Mouse (Mus musculus) embryonic facial prominence, embryonic 12.5 days (tissue): ENCODE measurements around the gene Meis3. TPM values are rescaled to one million over a fixed set of nuclear protein-coding genes. Genes with fewer than 3 reads are reported as not detected.
A peak's percentile ranks its signal among the peaks of the same experiment; 100 is the strongest.

Experiments
- ATAC-seq: fragments of 200-750 bp; cut with Nextera tagmentation; 2 replicates; pipeline ENCODE4 v1.8.0; 2017; ENCODE audit not compliant: insufficient number of reproducible peaks, insufficient read depth, low FRiP score, low TSS enrichment
- H3K27ac ChIP-seq: fragments of 300-500 bp; sonication (generic); 2 replicates; pipeline ENCODE4 v1.5.1; 2016; ENCODE audit warnings: mild to moderate bottlenecking
- H3K27me3 ChIP-seq: fragments of 300-500 bp; sonication (generic); 2 replicates; pipeline ENCODE4 v1.6.1; 2016; ENCODE audit warnings: mild to moderate bottlenecking, moderate library complexity
- H3K36me3 ChIP-seq: fragments of 300-500 bp; sonication (generic); 2 replicates; pipeline ENCODE4 v1.6.1; 2016; ENCODE audit warnings: mild to moderate bottlenecking
- H3K4me1 ChIP-seq: fragments of 300-500 bp; sonication (generic); 2 replicates; pipeline ENCODE4 v1.6.1; 2016
- H3K4me2 ChIP-seq: fragments of 300-500 bp; sonication (generic); replicated peaks from 2 replicates; pipeline ENCODE4 v1.6.1; 2016; ENCODE audit warnings: mild to moderate bottlenecking, moderate library complexity
- H3K4me3 ChIP-seq: fragments of 300-500 bp; sonication (generic); 2 replicates; pipeline ENCODE4 v1.5.1; 2016; ENCODE audit warnings: mild to moderate bottlenecking
- H3K9ac ChIP-seq: fragments of 300-500 bp; sonication (generic); 2 replicates; pipeline ENCODE4 v1.6.1; 2016; ENCODE audit warnings: mild to moderate bottlenecking, moderate library complexity
- H3K9me3 ChIP-seq: fragments of 300-500 bp; sonication (generic); 2 replicates; pipeline ENCODE4 v1.6.1; 2016; ENCODE audit warnings: mild to moderate bottlenecking, moderate library complexity
- WGBS: fragments of 180-500 bp; shearing (Covaris S2); methylation state at CpG from one replicate; pipeline ENCODE4 v1.1.7; 2016; 5-methylcytosine and 5-hydroxymethylcytosine counted together
- polyA plus RNA-seq: library from polyadenylated mRNA; unstranded; fragments of >200 nt; fragmentation: Nextera tagmentation; extraction: Ambion mirVana; gene quantifications from 2 replicates; pipeline ENCODE4 v1.2.1, GENCODE M21; 2016

Gene Meis3
- polyA plus RNA-seq, 1 experiment from 2014 or later: 48.8 TPM

DNA sequence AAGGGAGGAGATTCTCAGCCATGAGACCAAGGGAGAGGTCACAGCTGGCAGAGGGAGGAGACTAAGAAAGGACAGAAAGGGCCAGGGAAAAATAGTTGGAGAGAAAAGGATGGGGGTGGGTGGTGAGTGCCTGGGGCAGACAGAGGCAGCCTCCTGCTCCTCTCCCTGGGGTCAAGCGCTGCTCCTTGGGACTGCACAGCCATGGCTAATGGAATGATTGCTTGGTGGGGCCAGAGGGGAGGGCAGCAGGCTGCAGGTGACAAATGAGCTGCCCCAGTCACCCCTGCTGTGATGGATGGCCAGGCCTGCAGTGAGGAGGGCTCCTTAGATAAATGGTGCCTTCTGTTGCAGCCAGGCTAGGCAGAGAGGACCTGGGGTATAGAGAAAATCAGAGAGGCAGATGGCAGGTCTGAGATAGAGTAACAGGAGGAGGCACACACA, 2.7 kb upstream of the Meis3 start:
- 0% methylated on average over 1 of the region's 1 CpGs for WGBS
- Histone ChIP-seq H3K4me1 (peaks cover 13% of the 10 kb centered on the region), H3K4me2 (no peak overlapping the region), H3K4me3 (no peak overlapping the region), H3K27ac (0 out of 2 replicates have a peak overlapping the region, but pooled peaks have one; percentile 30), H3K27me3 (peaks cover 5% of the 10 kb centered on the region; the same call in 1 of the 2 replicates), H3K9me3 (peaks cover 8% of the 10 kb centered on the region; the same call in 1 of the 2 replicates), H3K9ac (0 out of 2 replicates have a peak overlapping the region, but pooled peaks have one; percentile 27), H3K36me3 (no peaks in the 10 kb centered on the region)
- ATAC-seq: no peak

DNA sequence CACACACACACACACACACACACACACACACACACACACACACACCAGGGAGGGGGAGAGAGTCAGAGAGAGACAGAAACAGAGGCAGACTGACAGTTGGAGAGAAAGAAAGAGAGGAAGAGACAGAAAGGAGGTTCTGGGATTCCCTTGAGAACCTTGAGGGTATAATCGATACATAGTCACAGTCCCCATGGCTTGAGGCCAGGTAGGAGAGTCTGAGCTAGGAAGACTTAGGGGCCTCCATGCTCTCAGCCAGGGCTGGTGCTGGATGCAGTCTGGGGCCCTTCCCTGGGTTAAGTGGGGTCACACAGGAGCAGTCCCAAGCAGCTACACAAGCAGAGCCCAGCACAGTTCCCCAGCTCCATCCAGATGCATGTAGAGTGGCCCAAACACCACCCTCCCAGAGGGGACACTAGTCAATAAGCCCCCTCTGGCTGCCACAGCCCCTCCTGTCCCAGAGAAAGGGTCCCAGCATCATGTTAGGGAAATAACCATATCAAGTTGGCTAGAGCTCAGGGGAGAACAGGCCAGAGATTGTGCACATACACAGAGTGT, 2.2 kb upstream of the Meis3 start:
- Histone ChIP-seq H3K9ac (0 out of 2 replicates have a peak overlapping the region, but pooled peaks have one; percentile 27), H3K9me3 (peaks cover 5% of the 10 kb centered on the region; the same call in 1 of the 2 replicates), H3K27ac (0 out of 2 replicates have a peak overlapping the region, but pooled peaks have one; percentile 30), H3K4me2 (no peak overlapping the region), H3K4me1 (peaks cover 13% of the 10 kb centered on the region), H3K36me3 (no peaks in the 10 kb centered on the region), H3K4me3 (no peak overlapping the region), H3K27me3 (peaks cover 5% of the 10 kb centered on the region; the same call in 1 of the 2 replicates)
- WGBS: 50% methylated on average over 1 of the region's 1 CpGs
- no peak for ATAC-seq

DNA sequence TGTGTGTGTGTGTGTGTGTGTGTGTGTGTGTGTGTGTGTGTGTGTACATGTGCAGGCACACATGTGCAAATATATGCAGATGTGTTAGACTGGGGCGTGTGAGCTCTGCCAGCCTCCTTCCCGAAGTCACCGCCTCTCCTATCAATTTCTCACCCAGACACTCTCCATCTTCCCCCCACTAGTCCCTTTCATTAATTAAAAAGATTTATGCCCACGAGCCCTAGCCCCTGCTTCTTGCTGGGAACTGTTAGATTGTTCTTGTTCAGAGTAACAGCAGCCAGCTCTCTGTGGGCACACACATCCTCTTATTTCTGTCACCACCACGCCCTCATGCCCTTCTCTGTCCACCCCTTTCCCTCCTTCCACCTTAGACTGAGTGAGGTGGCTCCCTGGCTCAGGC, 1.7 kb upstream of the Meis3 start:
- 54% methylated on average over 5 of the region's 5 CpGs for WGBS
- Histone ChIP-seq H3K4me1 (peaks cover 13% of the 10 kb centered on the region), H3K4me3 (no peak overlapping the region), H3K4me2 (no peak overlapping the region), H3K27ac (no peak overlapping the region), H3K27me3 (peaks cover 5% of the 10 kb centered on the region; the same call in 1 of the 2 replicates), H3K9me3 (0 out of 2 replicates have a peak, but pooled peaks cover under 1% of the 10 kb centered on the region), H3K9ac (no peak overlapping the region), H3K36me3 (no peaks in the 10 kb centered on the region)
- no peak for ATAC-seq

DNA sequence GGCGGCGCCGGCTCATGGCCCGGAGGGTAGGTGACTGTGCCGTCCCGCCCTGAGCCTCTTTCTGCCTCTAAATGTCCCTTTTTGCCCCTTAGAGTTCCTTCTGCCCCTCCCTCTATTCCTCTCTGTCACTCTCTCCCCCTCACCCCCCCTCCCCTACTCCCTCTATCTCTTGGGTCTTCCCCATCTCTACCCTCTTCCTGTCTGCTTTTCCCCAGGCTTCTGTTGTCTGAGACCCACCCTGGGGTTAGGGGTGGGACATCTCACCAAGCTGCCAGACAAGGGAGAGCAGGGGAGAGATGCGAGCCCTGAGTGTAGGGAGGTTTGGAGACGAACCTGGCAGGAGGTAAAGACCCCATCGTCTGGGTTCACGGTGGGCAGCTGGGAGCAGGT, 647 bp downstream of the Meis3 start:
- Histone ChIP-seq H3K27ac (0 out of 2 replicates have a peak overlapping the region, but pooled peaks have one; percentile 41), H3K4me1 (peaks cover 13% of the 10 kb centered on the region), H3K27me3 (peaks cover 5% of the 10 kb centered on the region; the same call in 1 of the 2 replicates), H3K9me3 (no peaks in the 10 kb centered on the region), H3K9ac (peak overlapping the region; percentile 66), H3K4me3 (peak overlapping the region; percentile 59), H3K4me2 (peak overlapping the region; percentile 72), H3K36me3 (peaks cover 13% of the 10 kb centered on the region)
- 0 out of 2 replicates have a peak, but pooled peaks have one; percentile 18 for ATAC-seq
- under 1% methylated on average over 10 of the region's 10 CpGs for WGBS

DNA sequence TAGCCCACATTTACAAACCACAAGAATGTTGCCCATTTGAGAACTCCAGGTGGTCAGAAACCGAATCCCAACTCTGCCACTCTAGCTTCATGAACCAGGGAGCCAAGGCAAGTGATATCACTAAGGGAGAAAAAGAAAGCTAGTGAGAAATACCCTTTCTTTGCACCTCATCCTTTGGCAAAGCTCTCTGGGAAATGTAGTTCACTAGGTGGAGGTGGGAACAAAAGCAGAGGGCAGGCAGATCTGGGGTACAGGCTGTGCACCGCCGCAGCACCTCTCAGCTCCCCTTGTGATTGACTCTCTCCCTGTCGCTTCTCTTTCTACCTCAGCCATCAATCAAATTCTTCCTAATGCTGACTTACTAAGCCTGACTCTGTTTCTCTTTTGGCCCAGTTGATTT, 3.2 kb downstream of the Meis3 start:
- H3K9ac ChIP-seq: no peak overlapping the region
- no peak overlapping the region for H3K4me3 ChIP-seq
- H3K27ac ChIP-seq: no peak overlapping the region
- WGBS: 75% methylated on average over 4 of the region's 4 CpGs
- peaks cover 13% of the 10 kb centered on the region for H3K36me3 ChIP-seq
- H3K4me2 ChIP-seq: no peak overlapping the region
- peaks cover 13% of the 10 kb centered on the region for H3K4me1 ChIP-seq
- ATAC-seq: no peak
- H3K9me3 ChIP-seq: no peaks in the 10 kb centered on the region
- peaks cover 5% of the 10 kb centered on the region; the same call in 1 of the 2 replicates for H3K27me3 ChIP-seq

DNA sequence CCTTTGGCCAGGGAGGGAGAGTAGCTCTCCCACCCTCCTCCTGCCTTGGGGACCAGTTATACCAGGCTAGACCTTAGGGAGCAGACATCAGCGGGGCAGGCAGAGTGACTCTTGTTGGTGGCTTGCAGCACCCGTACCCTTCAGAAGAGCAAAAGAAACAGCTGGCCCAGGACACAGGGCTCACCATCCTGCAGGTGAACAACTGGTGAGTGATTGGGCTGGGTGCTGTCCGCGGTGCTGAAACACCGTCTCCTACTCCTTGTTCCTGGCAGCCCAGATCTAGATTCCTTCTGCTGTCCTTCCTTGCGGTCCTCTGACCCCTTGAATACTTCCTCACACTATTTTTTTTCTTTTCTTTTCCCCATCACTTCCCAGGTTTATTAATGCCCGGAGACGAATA, 8.8 kb downstream of the Meis3 start:
- Histone ChIP-seq H3K4me1 (no peaks in the 10 kb centered on the region), H3K27ac (no peak overlapping the region), H3K4me2 (no peak overlapping the region), H3K9me3 (no peaks in the 10 kb centered on the region), H3K4me3 (no peak overlapping the region), H3K36me3 (peaks cover 19% of the 10 kb centered on the region), H3K9ac (no peak overlapping the region), H3K27me3 (no peaks in the 10 kb centered on the region)
- 24% methylated on average over 8 of the region's 8 CpGs for WGBS
- ATAC-seq: no peak

DNA sequence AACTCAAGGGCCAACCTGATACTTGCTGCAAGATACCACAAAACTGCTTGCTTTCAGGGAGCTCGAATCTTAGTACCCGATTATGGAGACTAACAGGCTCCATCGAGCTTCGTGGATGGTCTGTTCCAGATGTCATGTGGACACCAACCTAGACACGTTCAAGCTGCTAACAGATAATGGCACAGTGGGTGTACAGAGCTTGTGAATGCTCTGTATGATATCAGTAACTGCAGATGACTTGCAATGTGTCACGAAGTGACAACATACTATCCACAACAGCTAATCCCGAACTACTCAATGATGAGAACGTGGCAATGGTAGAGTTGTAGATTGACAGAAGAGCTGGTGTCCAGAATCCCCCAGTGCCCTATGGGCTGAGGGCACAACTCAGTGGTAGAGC, 12.6 kb downstream of the Meis3 start:
- no peak for ATAC-seq
- Histone ChIP-seq H3K4me2 (no peak overlapping the region), H3K4me1 (no peaks in the 10 kb centered on the region), H3K9ac (no peak overlapping the region), H3K27ac (no peak overlapping the region), H3K27me3 (no peaks in the 10 kb centered on the region), H3K9me3 (no peaks in the 10 kb centered on the region), H3K4me3 (no peak overlapping the region), H3K36me3 (peaks cover 6% of the 10 kb centered on the region; the same call in 1 of the 2 replicates)
- WGBS: 83% methylated on average over 8 of the region's 8 CpGs

DNA sequence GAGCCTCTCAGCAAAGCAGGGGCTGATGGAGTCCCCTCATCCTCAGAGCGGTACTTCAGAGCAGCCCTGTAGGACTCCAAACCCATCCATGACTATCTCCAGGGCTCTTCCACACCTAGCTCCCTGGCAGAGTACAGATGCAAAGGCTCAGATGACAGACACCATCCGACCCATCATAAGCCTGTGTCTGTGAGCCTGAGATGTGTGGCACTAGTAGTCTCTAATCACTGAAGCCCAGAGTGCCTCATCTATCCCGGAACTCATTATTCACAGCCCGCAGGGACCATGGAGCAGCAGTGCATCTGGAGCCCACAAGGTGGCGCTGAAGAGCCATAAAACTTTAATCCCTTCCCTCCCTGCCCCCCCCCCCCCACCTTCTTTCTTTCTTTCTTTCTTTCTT, 17.4 kb downstream of the Meis3 start:
- Histone ChIP-seq H3K36me3 (peaks cover 19% of the 10 kb centered on the region), H3K27ac (no peak overlapping the region), H3K4me3 (no peak overlapping the region), H3K4me2 (no peak overlapping the region), H3K9me3 (no peaks in the 10 kb centered on the region), H3K9ac (no peak overlapping the region), H3K27me3 (no peaks in the 10 kb centered on the region), H3K4me1 (no peaks in the 10 kb centered on the region)
- WGBS: 19% methylated on average over 5 of the region's 5 CpGs
- no peak for ATAC-seq

DNA sequence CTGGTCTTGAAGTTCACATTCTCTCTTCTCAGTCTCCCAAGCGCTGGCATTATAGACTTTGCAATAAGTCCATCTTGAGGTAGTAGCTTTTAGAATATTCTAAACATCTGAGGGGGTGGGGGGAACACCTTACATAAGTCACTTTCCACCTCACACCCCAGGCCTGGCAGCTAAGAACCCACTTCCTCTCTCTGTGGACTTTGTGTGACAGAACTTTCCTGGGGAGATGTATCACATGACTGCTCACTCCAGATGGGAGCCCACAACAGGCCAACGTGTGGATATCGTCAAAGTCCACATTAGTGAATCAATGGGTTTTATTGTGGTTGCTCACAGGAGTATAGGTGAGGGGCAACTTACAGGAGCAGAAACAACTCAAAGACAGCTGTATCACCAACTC, 18.8 kb downstream of the Meis3 start:
- WGBS: 54% methylated on average over 3 of the region's 3 CpGs
- no peak for ATAC-seq

DNA sequence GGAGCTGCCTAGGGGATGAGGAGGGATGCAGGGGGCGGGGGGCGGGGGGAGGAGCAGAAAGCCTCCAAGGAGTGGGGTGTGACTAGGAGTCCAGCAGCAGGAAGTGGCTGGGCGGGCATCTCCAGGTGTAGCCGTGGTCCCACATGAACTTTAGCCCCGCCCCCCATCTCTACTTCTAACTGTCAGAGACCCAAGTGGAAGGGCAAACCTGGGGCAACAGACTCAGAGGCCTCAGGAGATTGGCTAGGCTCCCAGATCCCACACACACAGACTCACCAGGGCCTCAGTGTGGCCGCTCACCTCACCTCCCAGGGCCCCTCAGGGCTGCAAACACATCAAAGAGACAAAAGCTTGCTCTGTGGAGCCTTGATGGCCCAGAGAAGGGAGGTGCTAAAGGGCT, 21.7 kb downstream of the Meis3 start:
- Histone ChIP-seq H3K27me3 (no peaks in the 10 kb centered on the region), H3K36me3 (peaks cover 61% of the 10 kb centered on the region), H3K9me3 (no peaks in the 10 kb centered on the region), H3K4me3 (no peak overlapping the region), H3K4me1 (no peaks in the 10 kb centered on the region), H3K4me2 (no peak overlapping the region), H3K9ac (no peak overlapping the region), H3K27ac (no peak overlapping the region)
- 61% methylated on average over 5 of the region's 6 CpGs for WGBS
- ATAC-seq: no peak

More for the DNA sequence above, 18.8 kb downstream of the Meis3 start:
- H3K36me3 ChIP-seq: peaks cover 33% of the 10 kb centered on the region
- no peak overlapping the region for H3K4me3 ChIP-seq
- no peaks in the 10 kb centered on the region for H3K9me3 ChIP-seq
- no peaks in the 10 kb centered on the region for H3K27me3 ChIP-seq
- no peaks in the 10 kb centered on the region for H3K4me1 ChIP-seq
- H3K27ac ChIP-seq: no peak overlapping the region
- H3K4me2 ChIP-seq: no peak overlapping the region
- H3K9ac ChIP-seq: no peak overlapping the region

DNA sequence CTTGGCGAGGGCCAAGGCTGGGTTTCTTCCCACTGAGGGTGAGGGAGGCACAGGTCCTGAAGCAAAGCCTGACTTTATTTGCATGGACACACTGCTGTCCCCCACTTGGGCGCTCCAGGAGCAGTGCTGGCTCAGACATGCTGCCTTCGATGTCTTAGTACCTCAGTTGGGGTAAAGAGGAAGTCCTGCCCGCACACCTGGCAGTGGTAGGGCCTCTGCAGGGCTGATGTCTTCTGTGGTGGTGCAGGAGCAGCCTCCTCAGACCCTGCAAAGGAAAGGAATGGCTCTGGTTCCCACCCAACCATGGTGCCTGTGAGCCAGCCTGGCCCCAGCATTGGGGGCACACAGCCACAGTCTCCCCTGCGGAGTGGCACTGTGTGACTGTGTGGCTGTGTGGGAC, 22.3 kb downstream of the Meis3 start:
- Histone ChIP-seq H3K27me3 (no peaks in the 10 kb centered on the region), H3K9me3 (no peaks in the 10 kb centered on the region), H3K27ac (no peak overlapping the region), H3K4me3 (no peak overlapping the region), H3K9ac (no peak overlapping the region), H3K4me2 (no peak overlapping the region), H3K36me3 (peaks cover 67% of the 10 kb centered on the region), H3K4me1 (no peaks in the 10 kb centered on the region)
- no peak; the same call in 1 of the 2 replicates for ATAC-seq
- 76% methylated on average over 5 of the region's 5 CpGs for WGBS

DNA sequence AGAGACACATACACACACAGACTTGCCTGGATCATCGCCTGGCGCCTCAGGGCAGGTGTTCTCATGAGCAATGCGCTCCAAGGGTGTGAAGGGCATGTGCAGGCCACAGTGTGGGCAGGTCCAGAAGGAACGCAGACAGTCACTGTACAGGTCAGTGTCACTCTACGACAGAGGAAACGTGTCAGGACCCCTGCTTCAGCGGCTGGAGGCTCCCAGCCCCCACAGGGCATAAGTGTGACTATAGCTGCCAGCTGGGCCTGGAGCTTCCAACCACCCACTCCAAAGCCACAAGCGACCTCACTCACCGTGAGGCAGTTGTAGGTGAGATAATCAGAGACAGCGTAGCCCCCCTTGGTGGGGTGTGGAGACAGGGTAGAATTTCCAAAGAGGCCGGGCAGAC, 23.6 kb downstream of the Meis3 start:
- ATAC-seq: no peak
- Histone ChIP-seq H3K4me3 (no peak overlapping the region), H3K27me3 (no peaks in the 10 kb centered on the region), H3K4me2 (no peak overlapping the region), H3K9me3 (no peaks in the 10 kb centered on the region), H3K27ac (no peak overlapping the region), H3K9ac (no peak overlapping the region), H3K4me1 (no peaks in the 10 kb centered on the region), H3K36me3 (peaks cover 80% of the 10 kb centered on the region)
- 87% methylated on average over 11 of the region's 11 CpGs for WGBS
